Mouse (Mus musculus): Measurements from ENCODE around the gene Pax5. TPM values are rescaled to one million over a fixed set of nuclear protein-coding genes. Genes with fewer than 3 reads are reported as not detected.

Pax5 gene
- polyA plus RNA-seq, 1 experiment: 6.3 TPM

- Histone ChIP-seq H3K27ac (ENCODE audit: insufficient read depth, low read depth, low read length) (no peak overlapping the region), H3K27me3 (ENCODE audit: control insufficient read depth, insufficient read depth, low read length) (no peaks in the 10 kb centered on the region), H3K4me3 (ENCODE audit: low read depth, low read length) (no peak overlapping the region), H3K36me3 (ENCODE audit: control insufficient read depth, insufficient read depth, low read length) (no peaks in the 10 kb centered on the region), H3K4me1 (ENCODE audit: control insufficient read depth, insufficient read depth, insufficient read length, low read length) (no peaks in the 10 kb centered on the region)
- TF ChIP-seq CTCF (IDR thresholded peaks at IDR 0.05; ENCODE audit: extremely low read depth, insufficient read length, insufficient replicate concordance, low read depth, low read length) (no peak), POLR2A (IDR thresholded peaks at IDR 0.05; ENCODE audit: low read depth, low read length) (no peak)
- 70% methylated on average over 3 of the region's 3 CpGs for WGBS
These were observed 74.7 kb downstream of the Pax5 start for GRCm38 (mm10) chr4:44635618-44636017.

- Histone ChIP-seq H3K27me3 (ENCODE audit: control insufficient read depth, insufficient read depth, low read length) (no peaks in the 10 kb centered on the region), H3K4me1 (ENCODE audit: control insufficient read depth, insufficient read depth, insufficient read length, low read length) (no peaks in the 10 kb centered on the region), H3K27ac (ENCODE audit: insufficient read depth, low read depth, low read length) (no peak overlapping the region), H3K4me3 (ENCODE audit: low read depth, low read length) (no peak overlapping the region), H3K36me3 (ENCODE audit: control insufficient read depth, insufficient read depth, low read length) (no peaks in the 10 kb centered on the region)
- TF ChIP-seq POLR2A (IDR thresholded peaks at IDR 0.05; ENCODE audit: low read depth, low read length): no peak
- no peak for TF ChIP-seq CTCF (IDR thresholded peaks at IDR 0.05; ENCODE audit: extremely low read depth, insufficient read length, insufficient replicate concordance, low read depth, low read length)
- WGBS: 7% methylated on average over 12 of the region's 12 CpGs
These were observed 76.4 kb downstream of the Pax5 start for GRCm38 (mm10) chr4:44633694-44634524.

- H3K4me3 ChIP-seq (ENCODE audit: low read depth, low read length): no peak overlapping the region
- no peaks in the 10 kb centered on the region for H3K36me3 ChIP-seq (ENCODE audit: control insufficient read depth, insufficient read depth, low read length)
- whole genome bisulfite sequencing: 53% methylated on average over 6 of the region's 6 CpGs
- H3K27ac ChIP-seq (ENCODE audit: insufficient read depth, low read depth, low read length): no peak overlapping the region
- TF ChIP-seq CTCF (IDR thresholded peaks at IDR 0.05; ENCODE audit: extremely low read depth, insufficient read length, insufficient replicate concordance, low read depth, low read length) (no peak), POLR2A (IDR thresholded peaks at IDR 0.05; ENCODE audit: low read depth, low read length) (no peak)
- H3K27me3 ChIP-seq (ENCODE audit: control insufficient read depth, insufficient read depth, low read length): no peaks in the 10 kb centered on the region
- no peaks in the 10 kb centered on the region for H3K4me1 ChIP-seq (ENCODE audit: control insufficient read depth, insufficient read depth, insufficient read length, low read length)
These were observed 80.2 kb downstream of the Pax5 start for GRCm38 (mm10) chr4:44630059-44630458.

- H3K4me1 ChIP-seq (ENCODE audit: control insufficient read depth, insufficient read depth, insufficient read length, low read length): no peaks in the 10 kb centered on the region
- TF ChIP-seq POLR2A (IDR thresholded peaks at IDR 0.05; ENCODE audit: low read depth, low read length) (no peak), CTCF (IDR thresholded peaks at IDR 0.05; ENCODE audit: extremely low read depth, insufficient read length, insufficient replicate concordance, low read depth, low read length) (no peak)
- H3K27me3 ChIP-seq (ENCODE audit: control insufficient read depth, insufficient read depth, low read length): no peaks in the 10 kb centered on the region
- no peak overlapping the region for H3K4me3 ChIP-seq (ENCODE audit: low read depth, low read length)
- no peak overlapping the region for H3K27ac ChIP-seq (ENCODE audit: insufficient read depth, low read depth, low read length)
- H3K36me3 ChIP-seq (ENCODE audit: control insufficient read depth, insufficient read depth, low read length): no peaks in the 10 kb centered on the region
These were observed 82.4 kb downstream of the Pax5 start for GRCm38 (mm10) chr4:44627890-44628289.

GRCm38 (mm10) chr4:44625108-44625424 is 85.2 kb downstream of the Pax5 start:
- 79% methylated on average over 6 of the region's 6 CpGs for WGBS

GRCm38 (mm10) chr4:44624232-44625107 is 85.8 kb downstream of the Pax5 start:
- Histone ChIP-seq H3K27me3 (ENCODE audit: control insufficient read depth, insufficient read depth, low read length) (no peaks in the 10 kb centered on the region), H3K36me3 (ENCODE audit: control insufficient read depth, insufficient read depth, low read length) (no peaks in the 10 kb centered on the region), H3K4me3 (ENCODE audit: low read depth, low read length) (no peak overlapping the region), H3K27ac (ENCODE audit: insufficient read depth, low read depth, low read length) (no peak overlapping the region), H3K4me1 (ENCODE audit: control insufficient read depth, insufficient read depth, insufficient read length, low read length) (no peaks in the 10 kb centered on the region)
- WGBS: 82% methylated on average over 12 of the region's 12 CpGs
- TF ChIP-seq POLR2A (IDR thresholded peaks at IDR 0.05; ENCODE audit: low read depth, low read length) (no peak), CTCF (IDR thresholded peaks at IDR 0.05; ENCODE audit: extremely low read depth, insufficient read length, insufficient replicate concordance, low read depth, low read length) (no peak)

More at GRCm38 (mm10) chr4:44625108-44625424, 85.2 kb downstream of the Pax5 start:
- TF ChIP-seq POLR2A (IDR thresholded peaks at IDR 0.05; ENCODE audit: low read depth, low read length) (no peak), CTCF (IDR thresholded peaks at IDR 0.05; ENCODE audit: extremely low read depth, insufficient read length, insufficient replicate concordance, low read depth, low read length) (no peak)
- Histone ChIP-seq H3K4me3 (ENCODE audit: low read depth, low read length) (no peak overlapping the region), H3K27me3 (ENCODE audit: control insufficient read depth, insufficient read depth, low read length) (no peaks in the 10 kb centered on the region), H3K4me1 (ENCODE audit: control insufficient read depth, insufficient read depth, insufficient read length, low read length) (no peaks in the 10 kb centered on the region), H3K27ac (ENCODE audit: insufficient read depth, low read depth, low read length) (no peak overlapping the region), H3K36me3 (ENCODE audit: control insufficient read depth, insufficient read depth, low read length) (no peaks in the 10 kb centered on the region)

- H3K36me3 ChIP-seq (ENCODE audit: control insufficient read depth, insufficient read depth, low read length): no peaks in the 10 kb centered on the region
- H3K4me3 ChIP-seq (ENCODE audit: low read depth, low read length): no peak overlapping the region
- TF ChIP-seq CTCF (IDR thresholded peaks at IDR 0.05; ENCODE audit: extremely low read depth, insufficient read length, insufficient replicate concordance, low read depth, low read length) (no peak), POLR2A (IDR thresholded peaks at IDR 0.05; ENCODE audit: low read depth, low read length) (no peak)
- no peaks in the 10 kb centered on the region for H3K4me1 ChIP-seq (ENCODE audit: control insufficient read depth, insufficient read depth, insufficient read length, low read length)
- H3K27ac ChIP-seq (ENCODE audit: insufficient read depth, low read depth, low read length): no peak overlapping the region
- 72% methylated on average over 5 of the region's 5 CpGs for WGBS
- no peaks in the 10 kb centered on the region for H3K27me3 ChIP-seq (ENCODE audit: control insufficient read depth, insufficient read depth, low read length)
These were observed 86.9 kb downstream of the Pax5 start for GRCm38 (mm10) chr4:44623435-44623727.

Data from small intestine, adult 2 months (tissue).